Mouse (Mus musculus) heart, adult 2 months (tissue): ENCODE results near the gene Pcgf1. TPM values are rescaled to one million over a fixed set of nuclear protein-coding genes. Genes with fewer than 3 reads are reported as not detected.

ENCODE experiments used
- DNase-seq, 2 experiments: peaks; one replicate each; pipeline ENCODE4 v3.0.0; 2021
- H3K27ac ChIP-seq: fragments of 200-600 bp; 2 replicates; pipeline ENCODE4 v1.8.1; 2022
- H3K27me3 ChIP-seq: fragments of 200-500 bp; 2 replicates; pipeline ENCODE4 v1.6.1; 2012; ENCODE audit warnings: mild to moderate bottlenecking, low read length, inconsistent platforms, mixed read lengths; ENCODE audit not compliant: control insufficient read depth, insufficient read depth
- H3K36me3 ChIP-seq: fragments of 200-500 bp; 2 replicates; pipeline ENCODE4 v1.6.1; 2012; ENCODE audit warnings: low read length, inconsistent platforms; ENCODE audit not compliant: control insufficient read depth, insufficient read depth
- H3K4me1 ChIP-seq: fragments of 200-500 bp; 2 replicates; pipeline ENCODE4 v1.6.1; 2011; ENCODE audit warnings: low read length; ENCODE audit not compliant: control insufficient read depth, insufficient read depth
- H3K4me3 ChIP-seq: fragments of 200-600 bp; 2 replicates; pipeline ENCODE4 v1.8.1; 2022
- H3K79me2 ChIP-seq: fragments of 200-500 bp; replicated peaks from 2 replicates; pipeline ENCODE4 v1.6.1; 2012; ENCODE audit warnings: mild to moderate bottlenecking, inconsistent platforms, low read length, moderate library complexity, mixed read lengths; ENCODE audit not compliant: control insufficient read depth, insufficient read depth
- H3K9ac ChIP-seq: fragments of 200-500 bp; 2 replicates; pipeline ENCODE4 v1.6.1; 2012; ENCODE audit warnings: low read depth, mild to moderate bottlenecking, control low read depth, inconsistent platforms, low read length, mixed read lengths
- CTCF ChIP-seq: fragments of 200-600 bp; IDR thresholded peaks from 2 replicates; pipeline ENCODE4 v1.8.1; 2022; ENCODE audit warnings: antibody characterized with exemption, mild to moderate bottlenecking, moderate library complexity
- EP300 ChIP-seq: fragments of 200-500 bp; IDR thresholded peaks from 2 replicates; pipeline ENCODE4 v1.6.1; 2011; ENCODE audit warnings: low read depth, low read length, control low read depth; ENCODE audit not compliant: insufficient read depth
- POLR2A ChIP-seq: fragments of 200-500 bp; IDR thresholded peaks from 2 replicates; pipeline ENCODE4 v1.6.1; 2011; ENCODE audit warnings: mild to moderate bottlenecking, low read depth, low read length, control low read depth; ENCODE audit not compliant: insufficient read depth
- whole genome bisulfite sequencing: fragments of 180-500 bp; shearing (Covaris S2); methylation state at CpG from one replicate; pipeline ENCODE4 v1.1.7; 2018; 5-methylcytosine and 5-hydroxymethylcytosine counted together
- intact Hi-C: fragments of 180-260 bp; cut with DNase I; formaldehyde crosslinking; loops from one replicate; pipeline ENCODE4 v1.15.1; 2025
- polyA plus RNA-seq: library from polyadenylated mRNA; depleted of rRNA; stranded (reverse); fragments of >200 nt; gene quantifications from 2 replicates; pipeline ENCODE4 v1.2.3, GENCODE M21; 2012
- total RNA-seq, 2 experiments: library from RNA; stranded (reverse); gene quantifications; 2 replicates each; pipeline ENCODE4 v1.2.3; 2021

Pcgf1 gene
- total and polyA plus RNA-seq, 3 experiments, result 7.7 to 11.5 (median 8.0) TPM

- intact Hi-C loops, result loop anchor here (1.0 to 2.0 kb wide), 3 partner anchors 23 to 57 kb away; partner anchors contain the start of genes Mrpl53 and Pcgf1
- peak within 1 kb of the TSS; percentile 93 for H3K27ac ChIP-seq
- peak within 1 kb of the TSS; percentile 88 for H3K4me3 ChIP-seq
- H3K36me3 ChIP-seq, result no peaks in the 10 kb centered on the region
- peak within 1 kb of the TSS; percentile 92 for H3K9ac ChIP-seq
- no peaks in the 10 kb centered on the region; the same call in 1 of the 2 replicates for H3K79me2 ChIP-seq
- DNase-seq, result peak; percentile 97 to 98
- WGBS, result under 1% methylated on average over 64 of the region's 64 CpGs
- no peak for TF ChIP-seq CTCF
- TF ChIP-seq POLR2A, result peak; percentile 75
- peak; percentile 90 for TF ChIP-seq EP300
- H3K4me1 ChIP-seq, result peaks cover 8% of the 10 kb centered on the region
- no peaks in the 10 kb centered on the region for H3K27me3 ChIP-seq
Observed at GRCm38 (mm10) chr6:83054074-83054851, 23.4 kb upstream of the Pcgf1 start, which contains the start of gene Aup1. Gene Aup1, plus strand, starts transcription at chr6:83054521.

- Histone ChIP-seq H3K27me3 (no peaks in the 10 kb centered on the region), H3K9ac (peak within 1 kb of the TSS; percentile 92), H3K4me3 (peak within 1 kb of the TSS; percentile 88), H3K27ac (peak within 1 kb of the TSS; percentile 93), H3K79me2 (no peaks in the 10 kb centered on the region; the same call in 1 of the 2 replicates), H3K4me1 (peaks cover 8% of the 10 kb centered on the region), H3K36me3 (no peaks in the 10 kb centered on the region)
- intact Hi-C loops, result loop anchor here (1.0 to 2.0 kb wide), 3 partner anchors 22 to 58 kb away; partner anchors contain the start of genes Mrpl53 and Pcgf1
- under 1% methylated on average over 50 of the region's 50 CpGs for WGBS
- TF ChIP-seq EP300, result no peak
- peak; percentile 53 for TF ChIP-seq CTCF
- no peak for DNase-seq
Observed at GRCm38 (mm10) chr6:83054871-83055431, 22.7 kb upstream of the Pcgf1 start, which contains the start of gene Htra2. Gene Htra2, minus strand, starts transcription at chr6:83055273.

- Histone ChIP-seq H3K9ac (no peak within 1 kb of the TSS), H3K27me3 (no peaks in the 10 kb centered on the region), H3K4me3 (no peak within 1 kb of the TSS), H3K79me2 (no peaks in the 10 kb centered on the region; the same call in 1 of the 2 replicates), H3K4me1 (peaks cover 7% of the 10 kb centered on the region), H3K27ac (no peak within 1 kb of the TSS), H3K36me3 (no peaks in the 10 kb centered on the region)
- 72% methylated on average over 3 of the region's 3 CpGs for WGBS
- TF ChIP-seq CTCF, result no peak
- TF ChIP-seq EP300, result no peak
- no peak for TF ChIP-seq POLR2A
- intact Hi-C loops, result no loop called here
- no peak for DNase-seq
Observed at GRCm38 (mm10) chr6:83057790-83058189, 19.9 kb upstream of the Pcgf1 start, which contains the start of gene Dqx1. Gene Dqx1, plus strand, starts transcription at chr6:83057844.

GRCm38 (mm10) chr6:83058725-83059124 is 18.9 kb upstream of the Pcgf1 start:
- peaks cover 4% of the 10 kb centered on the region for H3K4me1 ChIP-seq
- no peaks in the 10 kb centered on the region for H3K36me3 ChIP-seq
- no peak overlapping the region for H3K9ac ChIP-seq
- no peaks in the 10 kb centered on the region; the same call in 1 of the 2 replicates for H3K79me2 ChIP-seq
- no peak overlapping the region for H3K27ac ChIP-seq
- 0 out of 2 replicates have a peak, but pooled peaks have one; percentile 5 for TF ChIP-seq POLR2A
- no peak for TF ChIP-seq EP300
- DNase-seq, result no peak
- H3K4me3 ChIP-seq, result no peak overlapping the region
- WGBS, result 81% methylated on average over 2 of the region's 2 CpGs
- H3K27me3 ChIP-seq, result no peaks in the 10 kb centered on the region; the same call in 1 of the 2 replicates
- intact Hi-C loops, result no loop called here

GRCm38 (mm10) chr6:83065995-83066394 is 11.7 kb upstream of the Pcgf1 start:
- H3K36me3 ChIP-seq, result no peaks in the 10 kb centered on the region
- DNase-seq, result no peak
- H3K4me1 ChIP-seq, result no peaks in the 10 kb centered on the region
- intact Hi-C loops, result no loop called here
- H3K4me3 ChIP-seq, result no peak overlapping the region
- H3K27ac ChIP-seq, result no peak overlapping the region
- H3K79me2 ChIP-seq, result no peaks in the 10 kb centered on the region
- no peak for TF ChIP-seq POLR2A
- no peak for TF ChIP-seq EP300
- TF ChIP-seq CTCF, result no peak
- no peak overlapping the region for H3K9ac ChIP-seq
- H3K27me3 ChIP-seq, result peaks cover 33% of the 10 kb centered on the region
- WGBS, result 40% methylated on average over 8 of the region's 8 CpGs

- Histone ChIP-seq H3K9ac (no peak overlapping the region), H3K27ac (no peak overlapping the region), H3K4me1 (no peaks in the 10 kb centered on the region), H3K4me3 (no peak overlapping the region), H3K79me2 (no peaks in the 10 kb centered on the region), H3K36me3 (no peaks in the 10 kb centered on the region), H3K27me3 (peaks cover 38% of the 10 kb centered on the region)
- 32% methylated on average over 6 of the region's 6 CpGs for WGBS
- no peak for DNase-seq
- no peak for TF ChIP-seq EP300
- TF ChIP-seq POLR2A, result no peak
- TF ChIP-seq CTCF, result no peak
- intact Hi-C loops, result no loop called here
Observed at GRCm38 (mm10) chr6:83066441-83066840, 11.2 kb upstream of the Pcgf1 start.
